Mouse (Mus musculus) kidney, embryonic 15.5 days (tissue): ENCODE data around the gene Tgif2. TPM values are rescaled to one million over a fixed set of nuclear protein-coding genes. Genes with fewer than 3 reads are reported as not detected.
"Not testable (repeated sequence)": the region's sequence is repeated elsewhere in the genome, so short reads cannot be mapped to it uniquely, and the experiment has no call there.

ENCODE experiments used
- ATAC-seq: fragments of 200-750 bp; cut with Nextera tagmentation; replicated peaks from 2 replicates; pipeline ENCODE4 v1.8.0; 2017; ENCODE audit warnings: moderate TSS enrichment; ENCODE audit not compliant: low FRiP score
- H3K27ac ChIP-seq: fragments of 300-500 bp; sonication (generic); 2 replicates; pipeline ENCODE4 v1.5.1; 2015; ENCODE audit warnings: mild to moderate bottlenecking, inconsistent platforms
- H3K27me3 ChIP-seq: fragments of 300-500 bp; sonication (generic); 2 replicates; pipeline ENCODE4 v1.6.1; 2015; ENCODE audit warnings: inconsistent platforms
- H3K36me3 ChIP-seq: fragments of 300-500 bp; sonication (generic); 2 replicates; pipeline ENCODE4 v1.6.1; 2015; ENCODE audit warnings: inconsistent platforms
- H3K4me1 ChIP-seq: fragments of 300-500 bp; sonication (generic); 2 replicates; pipeline ENCODE4 v1.6.1; 2015; ENCODE audit warnings: inconsistent platforms
- H3K4me2 ChIP-seq: fragments of 300-500 bp; sonication (generic); 2 replicates; pipeline ENCODE4 v1.6.1; 2015; ENCODE audit warnings: moderate library complexity, mild to moderate bottlenecking, inconsistent platforms
- H3K4me3 ChIP-seq: fragments of 300-500 bp; sonication (generic); replicated peaks from 2 replicates; pipeline ENCODE4 v1.5.1; 2015; ENCODE audit warnings: mild to moderate bottlenecking, inconsistent platforms
- H3K9ac ChIP-seq: fragments of 300-500 bp; sonication (generic); 2 replicates; pipeline ENCODE4 v1.6.1; 2015; ENCODE audit warnings: mild to moderate bottlenecking, inconsistent platforms
- H3K9me3 ChIP-seq: fragments of 300-500 bp; sonication (generic); replicated peaks from 2 replicates; pipeline ENCODE4 v1.6.1; 2016; ENCODE audit warnings: inconsistent platforms
- WGBS: fragments of 180-500 bp; shearing (Covaris S2); methylation state at CpG from one replicate; pipeline ENCODE4 v1.1.7; 2015; ENCODE audit warnings: mixed read lengths; 5-methylcytosine and 5-hydroxymethylcytosine counted together
- polyA plus RNA-seq: library from polyadenylated mRNA; unstranded; fragments of >200 nt; fragmentation: Nextera tagmentation; extraction: Ambion mirVana; gene quantifications from 2 replicates; pipeline ENCODE4 v1.2.1, GENCODE M21; 2015

Gene Tgif2
- polyA plus RNA-seq = 62.2 and 68.5 TPM in 2 replicates

DNA sequence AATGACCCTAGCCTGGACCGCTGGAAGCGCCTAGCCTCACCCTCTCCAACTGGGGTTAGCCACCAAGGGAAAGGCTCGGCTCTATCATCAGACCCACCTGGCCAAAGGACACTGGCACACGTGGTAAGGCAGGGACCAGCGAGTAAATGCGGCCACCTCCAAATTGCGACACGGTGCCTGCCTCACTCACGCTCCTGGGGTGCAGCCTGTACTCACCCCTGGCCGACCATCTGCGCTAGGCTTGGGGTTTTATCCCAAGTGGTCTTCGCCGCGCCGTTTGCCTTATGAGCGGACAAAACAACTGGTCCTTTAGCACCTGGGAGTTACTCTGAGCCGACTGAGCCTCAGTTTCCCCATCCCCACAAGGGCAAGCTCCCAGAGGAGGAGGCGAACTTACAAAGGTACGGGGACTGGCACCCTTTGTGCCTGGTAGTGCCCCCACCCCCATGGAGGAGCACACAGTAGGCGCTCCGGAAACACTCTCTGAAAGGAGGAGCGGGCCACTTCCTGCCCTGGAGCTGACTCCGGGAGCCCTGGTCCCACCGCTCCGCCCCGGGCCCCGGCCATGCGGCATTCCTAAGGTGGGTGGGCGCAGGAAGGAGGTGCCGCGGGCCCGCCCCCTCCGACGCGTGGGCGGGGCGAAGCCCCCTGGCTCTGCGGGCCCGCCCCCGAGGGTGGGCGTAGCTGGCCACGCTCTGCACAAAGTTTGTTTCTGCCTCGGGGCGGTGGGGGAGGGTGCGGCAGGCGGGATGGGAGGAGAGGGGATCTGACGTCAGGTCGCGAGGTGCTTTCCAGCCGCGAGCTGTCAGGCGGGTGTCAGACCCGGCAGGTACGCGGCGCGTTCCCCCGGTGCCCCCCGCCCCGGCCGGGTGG lies at the start of gene Tgif2:
TSS of gene Tgif2 (plus strand) at position 689 of the 873 bp plus-strand sequence.
- Histone ChIP-seq H3K9ac (peak within 1 kb of the TSS; percentile 84), H3K4me1 (peaks cover 49% of the 10 kb centered on the region), H3K36me3 (peaks cover 35% of the 10 kb centered on the region), H3K27ac (peak within 1 kb of the TSS; percentile 94), H3K4me3 (peak within 1 kb of the TSS; percentile 78), H3K4me2 (peak within 1 kb of the TSS; percentile 86), H3K27me3 (no peaks in the 10 kb centered on the region), H3K9me3 (no peaks in the 10 kb centered on the region)
- 1% methylated on average over 59 of the region's 61 CpGs for WGBS
- peak; percentile 88 for ATAC-seq

DNA sequence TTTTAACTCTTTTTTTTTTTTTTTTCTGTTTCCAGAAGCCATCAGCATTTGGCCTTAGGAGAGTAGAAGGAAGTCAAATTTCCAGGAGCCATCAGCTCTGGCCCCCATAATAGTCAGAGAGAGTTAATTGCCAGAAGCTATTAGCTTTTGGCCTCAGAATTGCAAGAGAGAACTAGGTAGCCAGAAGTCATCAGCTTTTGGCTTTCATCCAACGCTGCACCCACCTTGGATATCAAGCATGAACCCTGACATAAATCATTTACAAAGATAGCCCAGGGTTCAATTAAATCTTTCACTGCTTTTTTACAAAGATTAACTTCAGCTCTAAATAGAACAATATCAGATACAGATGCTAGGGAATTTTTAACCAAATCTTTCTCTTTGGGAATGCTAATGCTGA lies 41.3 kb upstream of the Tgif2 start:
- H3K27ac ChIP-seq = no peak overlapping the region
- H3K9ac ChIP-seq = no peak overlapping the region
- H3K9me3 ChIP-seq = no peaks in the 10 kb centered on the region
- H3K4me1 ChIP-seq = 0 out of 2 replicates have a peak, but pooled peaks cover 6% of the 10 kb centered on the region
- no peak for ATAC-seq
- no peaks in the 10 kb centered on the region for H3K27me3 ChIP-seq
- H3K4me2 ChIP-seq = no peak overlapping the region
- no peaks in the 10 kb centered on the region for H3K36me3 ChIP-seq
- WGBS = 74% methylated on average over 1 of the region's 1 CpGs
- no peak overlapping the region for H3K4me3 ChIP-seq

- no peak overlapping the region for H3K4me2 ChIP-seq
- no peak overlapping the region for H3K4me3 ChIP-seq
- WGBS = 78% methylated on average over 4 of the region's 4 CpGs
- no peak for ATAC-seq
- H3K4me1 ChIP-seq = 0 out of 2 replicates have a peak, but pooled peaks cover 6% of the 10 kb centered on the region
- H3K36me3 ChIP-seq = no peaks in the 10 kb centered on the region
- no peaks in the 10 kb centered on the region for H3K9me3 ChIP-seq
- no peak overlapping the region for H3K9ac ChIP-seq
- no peaks in the 10 kb centered on the region for H3K27me3 ChIP-seq
- no peak overlapping the region for H3K27ac ChIP-seq
Measured at GRCm38 (mm10) chr2:156801045-156801444, 38.8 kb upstream of the Tgif2 start.

DNA sequence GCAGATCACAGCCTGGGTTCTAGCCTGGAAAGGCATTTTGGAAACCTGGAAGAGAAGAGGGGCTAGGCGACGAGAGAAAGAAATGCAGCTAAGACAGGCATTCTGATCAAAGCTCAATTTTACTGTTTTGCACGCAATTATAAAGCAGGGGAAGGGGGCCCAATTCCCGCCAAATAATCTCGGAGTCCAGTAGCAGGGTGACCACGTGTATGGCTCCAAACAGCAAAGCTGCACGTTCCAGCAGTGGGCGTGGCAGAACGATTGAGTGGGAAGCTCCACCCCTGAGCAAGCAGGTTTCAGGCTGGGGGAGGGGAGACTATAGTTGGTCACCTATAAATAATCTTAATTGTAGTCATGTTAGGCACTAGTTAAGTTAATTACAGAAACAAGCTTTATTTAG lies 37.7 kb upstream of the Tgif2 start:
- H3K4me3 ChIP-seq, ATAC-seq, H3K36me3 ChIP-seq, H3K27me3 ChIP-seq, H3K4me1 ChIP-seq, H3K27ac ChIP-seq, H3K9ac ChIP-seq, H3K4me2 ChIP-seq, H3K9me3 ChIP-seq: not testable (repeated sequence)
- 45% methylated on average over 9 of the region's 9 CpGs for WGBS

DNA sequence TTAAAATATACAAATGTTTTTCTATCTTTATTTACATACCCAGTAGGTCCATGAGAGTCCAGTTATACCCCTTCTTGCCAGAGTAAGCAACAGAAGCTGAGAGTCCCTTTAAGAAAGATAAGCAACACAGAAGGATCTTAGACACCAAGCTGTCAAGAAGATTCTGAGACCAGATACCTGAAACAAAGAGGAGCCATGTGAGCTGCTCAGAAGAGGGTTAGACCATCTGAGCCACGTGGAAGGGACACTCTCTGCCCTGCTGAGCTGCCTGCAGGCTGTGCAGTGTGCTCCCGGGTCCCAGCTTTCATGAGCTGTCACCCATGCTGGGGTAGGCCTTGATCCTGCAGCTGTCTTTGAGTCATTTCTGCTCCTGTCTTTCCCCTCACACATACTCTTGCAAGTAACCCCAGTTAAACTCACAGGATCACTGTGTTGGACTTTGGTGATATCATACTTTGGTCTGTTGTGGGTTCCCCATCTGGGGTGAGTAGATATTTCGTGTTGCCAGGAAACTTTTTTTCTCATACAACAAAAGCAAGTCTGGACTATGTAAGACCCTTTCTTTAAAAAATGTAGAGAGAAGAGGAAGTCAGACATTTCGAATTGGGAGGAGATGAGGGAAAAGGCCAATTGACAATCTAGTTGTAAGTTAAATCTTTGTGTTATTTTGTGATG lies 36.0 kb upstream of the Tgif2 start:
- Histone ChIP-seq H3K4me2 (no peak overlapping the region), H3K27me3 (no peaks in the 10 kb centered on the region), H3K27ac (no peak overlapping the region), H3K9me3 (no peaks in the 10 kb centered on the region), H3K4me1 (0 out of 2 replicates have a peak, but pooled peaks cover 6% of the 10 kb centered on the region), H3K4me3 (no peak overlapping the region), H3K36me3 (no peaks in the 10 kb centered on the region), H3K9ac (no peak overlapping the region)
- 73% methylated on average over 4 of the region's 4 CpGs for WGBS
- ATAC-seq = no peak

DNA sequence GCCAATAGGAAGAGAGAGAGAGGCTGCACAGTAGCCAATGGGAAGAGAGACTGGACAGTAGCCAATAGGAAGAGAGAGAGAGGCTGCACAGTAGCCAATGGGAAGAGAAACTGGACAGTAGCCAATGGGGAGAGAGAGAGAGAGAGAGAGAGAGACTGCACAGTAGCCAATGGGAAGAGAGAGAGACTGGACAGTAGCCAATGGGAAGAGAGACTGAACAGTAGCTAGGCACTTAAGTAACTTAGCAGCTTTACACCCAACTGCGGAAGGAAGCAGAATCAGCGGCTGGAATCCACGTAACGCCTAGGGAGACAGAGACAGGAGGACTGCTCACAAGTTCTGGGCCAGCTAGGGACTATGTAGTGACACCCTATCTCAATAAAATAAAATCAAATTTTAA lies 35.2 kb upstream of the Tgif2 start:
- Histone ChIP-seq H3K4me3 (no peak overlapping the region), H3K9ac (no peak overlapping the region), H3K4me1 (0 out of 2 replicates have a peak, but pooled peaks cover 3% of the 10 kb centered on the region), H3K27ac (no peak overlapping the region), H3K4me2 (no peak overlapping the region), H3K27me3 (no peaks in the 10 kb centered on the region), H3K9me3 (no peaks in the 10 kb centered on the region), H3K36me3 (no peaks in the 10 kb centered on the region)
- WGBS = 91% methylated on average over 4 of the region's 4 CpGs
- no peak for ATAC-seq

DNA sequence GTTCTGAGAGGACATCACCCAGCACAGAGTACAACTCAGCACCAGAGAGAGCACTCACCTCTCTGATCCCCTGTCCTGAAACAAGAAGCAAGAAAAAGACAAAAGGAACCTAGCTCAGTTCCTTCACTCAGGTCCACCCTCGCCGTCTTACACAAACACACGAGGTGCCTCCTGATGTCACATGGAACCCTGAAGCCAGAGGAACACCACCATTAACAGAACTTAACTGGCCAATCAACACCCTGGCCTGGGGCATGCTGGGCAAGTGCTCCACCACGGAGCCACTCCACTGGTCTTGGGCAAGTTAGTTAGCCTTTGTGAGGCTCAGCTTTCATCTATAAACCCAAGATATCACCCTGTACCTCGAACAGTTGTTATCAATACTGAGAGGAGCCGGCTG lies 32.9 kb upstream of the Tgif2 start:
- no peak for ATAC-seq
- H3K36me3 ChIP-seq = no peaks in the 10 kb centered on the region
- H3K9ac ChIP-seq = no peak overlapping the region
- WGBS = 69% methylated on average over 6 of the region's 6 CpGs
- no peaks in the 10 kb centered on the region for H3K27me3 ChIP-seq
- no peak overlapping the region for H3K27ac ChIP-seq
- no peaks in the 10 kb centered on the region for H3K4me1 ChIP-seq
- no peak overlapping the region for H3K4me3 ChIP-seq
- no peaks in the 10 kb centered on the region for H3K9me3 ChIP-seq
- no peak overlapping the region for H3K4me2 ChIP-seq

DNA sequence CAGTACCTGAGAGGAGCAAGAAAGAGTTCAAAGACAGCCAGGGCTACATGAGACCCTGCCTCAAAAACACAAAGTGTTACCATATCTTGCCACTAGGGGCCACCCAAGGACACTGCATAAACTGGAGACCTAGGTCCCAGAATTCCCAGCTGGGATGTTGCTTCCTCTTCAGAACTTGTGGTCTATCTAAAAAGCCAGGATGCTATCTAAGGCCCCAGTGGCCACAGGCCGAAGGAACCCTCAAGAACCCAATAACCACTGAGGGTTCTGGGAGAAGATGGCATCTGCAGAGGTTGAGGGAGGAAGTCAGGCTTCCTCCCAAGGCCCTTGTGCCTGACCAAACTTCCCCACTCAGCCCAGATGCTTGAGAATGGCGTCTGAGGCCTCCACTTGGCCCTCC lies 30.2 kb upstream of the Tgif2 start:
- H3K36me3 ChIP-seq = no peaks in the 10 kb centered on the region
- no peak overlapping the region for H3K27ac ChIP-seq
- no peaks in the 10 kb centered on the region for H3K9me3 ChIP-seq
- WGBS = 53% methylated on average over 2 of the region's 2 CpGs
- ATAC-seq = no peak
- no peaks in the 10 kb centered on the region for H3K27me3 ChIP-seq
- no peak overlapping the region for H3K4me3 ChIP-seq
- no peak overlapping the region for H3K9ac ChIP-seq
- no peak overlapping the region for H3K4me2 ChIP-seq
- H3K4me1 ChIP-seq = peaks cover 17% of the 10 kb centered on the region

DNA sequence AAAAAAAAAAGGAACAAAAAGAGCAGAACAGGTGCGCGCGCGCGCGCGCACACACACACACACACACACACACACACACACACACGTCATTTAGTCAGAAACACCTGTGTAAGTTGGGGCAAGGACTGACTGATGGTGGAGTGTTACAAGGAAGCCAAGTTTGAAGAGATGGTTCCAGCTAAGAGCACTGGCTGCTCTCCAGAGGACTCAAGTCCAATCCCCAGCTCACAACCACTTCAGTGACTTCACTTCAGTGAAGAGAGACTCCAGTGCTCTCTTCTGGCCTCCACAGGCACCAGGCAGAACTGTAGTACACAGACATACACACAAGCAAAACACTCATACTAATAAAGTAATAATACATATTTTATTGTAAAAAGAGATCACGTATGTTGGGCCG lies 29.1 kb upstream of the Tgif2 start:
- Histone ChIP-seq H3K4me3 (no peak overlapping the region), H3K27me3 (no peaks in the 10 kb centered on the region), H3K9ac (no peak overlapping the region), H3K9me3 (no peaks in the 10 kb centered on the region), H3K4me1 (peaks cover 28% of the 10 kb centered on the region), H3K27ac (no peak overlapping the region), H3K4me2 (no peak overlapping the region), H3K36me3 (no peaks in the 10 kb centered on the region)
- no peak for ATAC-seq
- 97% methylated on average over 10 of the region's 10 CpGs for WGBS

DNA sequence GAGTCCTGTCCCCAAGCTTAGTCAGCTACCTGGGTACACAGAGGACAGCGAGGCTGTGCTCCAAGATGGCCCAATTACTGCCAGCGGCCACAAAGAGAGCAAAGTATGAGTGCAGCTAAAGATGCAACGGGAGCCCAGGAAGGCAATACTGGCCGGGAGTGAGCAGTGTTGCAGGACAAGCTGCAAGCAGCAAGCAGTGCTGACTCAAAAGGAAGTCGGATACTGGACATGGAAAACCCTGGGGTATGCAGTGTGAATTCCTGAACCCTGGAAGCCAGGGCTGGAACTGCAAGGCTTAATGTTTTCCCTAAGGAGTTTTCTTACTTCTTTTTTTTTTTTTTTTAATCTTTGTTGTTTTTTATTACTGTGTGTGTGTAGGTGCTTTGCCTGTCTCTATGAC lies 28.3 kb upstream of the Tgif2 start:
- 60% methylated on average over 5 of the region's 5 CpGs for WGBS
- H3K4me3 ChIP-seq = no peak overlapping the region
- H3K9me3 ChIP-seq = no peaks in the 10 kb centered on the region
- H3K4me1 ChIP-seq = peaks cover 30% of the 10 kb centered on the region
- no peak for ATAC-seq
- no peak overlapping the region for H3K27ac ChIP-seq
- H3K27me3 ChIP-seq = no peaks in the 10 kb centered on the region
- no peaks in the 10 kb centered on the region for H3K36me3 ChIP-seq
- H3K4me2 ChIP-seq = no peak overlapping the region
- no peak overlapping the region for H3K9ac ChIP-seq

DNA sequence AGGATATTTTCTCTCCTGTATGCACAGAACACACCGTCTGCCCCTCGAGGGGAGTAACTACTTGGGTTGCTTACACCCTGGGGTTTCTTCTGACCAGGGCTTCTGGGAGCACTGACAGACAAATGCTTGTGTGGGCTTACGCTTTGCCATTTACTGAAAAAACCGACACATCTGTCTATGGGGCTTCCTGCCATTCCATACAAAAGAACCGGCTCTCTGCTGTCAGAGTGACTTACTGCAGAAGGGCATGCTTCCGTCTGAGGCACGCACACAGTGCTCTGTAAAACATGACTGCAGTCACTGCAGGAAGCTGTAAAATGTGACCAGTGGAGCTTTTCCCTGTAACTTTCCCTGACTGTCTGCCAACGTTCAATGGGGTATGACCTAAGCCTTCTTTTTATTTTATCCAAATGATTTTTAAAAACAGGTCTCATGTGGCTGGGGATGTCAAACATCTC lies 25.4 kb upstream of the Tgif2 start:
- peak overlapping the region; percentile 39 for H3K4me2 ChIP-seq
- ATAC-seq = peak; percentile 85
- 2% methylated on average over 8 of the region's 8 CpGs for WGBS

DNA sequence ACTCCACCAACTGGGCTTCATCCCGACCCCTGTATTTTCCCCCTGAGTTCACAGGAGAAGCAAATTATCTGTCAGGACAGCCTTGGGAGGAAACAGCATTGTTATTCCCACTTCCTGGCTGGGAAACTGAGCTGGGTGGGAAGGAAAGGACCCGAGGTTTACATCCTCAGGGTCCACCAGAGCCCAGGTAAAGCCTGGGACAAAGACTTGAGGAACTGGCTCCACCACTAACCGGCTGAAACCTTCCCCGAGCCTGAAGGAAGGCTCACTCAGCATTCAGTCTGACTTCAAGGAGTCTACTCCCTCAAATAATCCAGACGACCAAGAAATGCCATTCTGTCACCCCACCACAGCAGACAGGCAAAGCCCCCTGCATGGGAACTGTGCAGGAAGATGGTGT lies 24.9 kb upstream of the Tgif2 start:
- H3K4me3 ChIP-seq = no peak overlapping the region
- H3K4me1 ChIP-seq = peaks cover 30% of the 10 kb centered on the region
- H3K9me3 ChIP-seq = no peaks in the 10 kb centered on the region
- peak; percentile 44; the same call in 1 of the 2 replicates for ATAC-seq
- peak overlapping the region; percentile 91 for H3K27ac ChIP-seq
- H3K9ac ChIP-seq = no peak overlapping the region
- H3K27me3 ChIP-seq = no peaks in the 10 kb centered on the region
- WGBS = 12% methylated on average over 5 of the region's 5 CpGs
- H3K36me3 ChIP-seq = no peaks in the 10 kb centered on the region
- H3K4me2 ChIP-seq = peak overlapping the region; percentile 39

More for the DNA sequence above, 25.4 kb upstream of the Tgif2 start:
- Histone ChIP-seq H3K27me3 (no peaks in the 10 kb centered on the region), H3K4me1 (peaks cover 30% of the 10 kb centered on the region), H3K27ac (peak overlapping the region; percentile 91), H3K36me3 (no peaks in the 10 kb centered on the region), H3K9ac (no peak overlapping the region), H3K4me3 (no peak overlapping the region), H3K9me3 (no peaks in the 10 kb centered on the region)
